Mouse (Mus musculus) adipose tissue, adult 10 weeks (tissue): Measurements from ENCODE around the gene Sh3gl2. TPM values are rescaled to one million over a fixed set of nuclear protein-coding genes. Genes with fewer than 3 reads are reported as not detected.

ENCODE experiments used
- polyA plus RNA-seq: library from polyadenylated mRNA; stranded (reverse); fragments of 350-450 nt; fragmentation: Illumina TruSeq; extraction: RNeasy Lipid Tissue Mini Kit (QIAGEN cat#74804); gene quantifications from one replicate; pipeline ENCODE4 v1.2.3, GENCODE M21; 2014; ENCODE audit warnings: low read depth, low replicate concordance

The Sh3gl2 gene
- polyA plus RNA-seq, result 40.8 TPM

DNA sequence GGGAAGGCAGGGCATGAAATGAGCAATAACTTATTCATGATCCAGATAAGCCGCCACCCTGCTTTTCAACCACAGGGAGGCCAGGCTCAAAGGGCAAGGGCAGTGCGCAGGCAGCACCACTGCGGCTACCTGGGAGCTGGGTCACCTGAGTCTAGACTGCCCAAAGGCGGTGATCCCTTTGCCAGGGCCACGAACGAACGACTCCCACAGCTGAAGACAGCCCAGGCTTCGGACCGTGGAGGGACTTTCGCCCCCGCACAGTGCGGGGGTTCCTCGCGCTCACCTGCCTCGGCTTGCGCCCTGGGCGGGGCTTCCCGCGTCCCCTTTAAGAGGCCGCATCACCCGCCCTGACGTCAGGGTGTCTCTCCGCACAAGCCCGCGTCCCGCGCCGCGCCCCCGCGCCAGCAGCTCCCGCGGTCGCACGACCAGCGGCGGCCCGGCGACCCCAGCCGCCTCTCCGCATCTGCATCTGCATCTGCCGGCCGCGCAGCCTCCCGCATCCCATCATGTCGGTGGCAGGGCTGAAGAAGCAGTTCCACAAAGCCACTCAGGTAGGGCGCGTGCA is at the start of gene Sh3gl2:
Gene Sh3gl2, plus strand, starts transcription at position 56 of the 565 bp plus-strand sequence.

DNA sequence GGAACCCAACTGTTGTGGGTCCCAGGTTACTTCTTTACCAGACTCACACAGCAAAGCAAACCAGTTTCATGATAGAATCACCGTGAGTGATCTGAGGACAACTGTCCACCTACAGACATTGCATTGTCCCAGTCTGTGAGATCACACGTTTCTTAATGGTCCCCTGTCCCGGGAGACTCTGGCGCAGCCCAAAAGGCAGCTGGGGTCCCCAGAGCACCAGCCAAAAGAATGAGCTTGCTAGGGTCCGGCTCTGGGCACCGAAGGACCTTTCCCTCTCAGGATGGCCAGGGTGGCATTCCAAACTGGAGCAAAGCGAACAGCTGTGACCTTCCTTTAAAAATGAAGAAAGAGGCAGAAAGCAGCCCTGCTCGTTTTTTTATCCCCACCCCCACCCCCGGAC is 308.9 kb downstream of the Sh3gl2 start, which contains the start of gene Adamtsl1:
Gene Adamtsl1, plus strand, starts transcription at position 381 of the 400 bp plus-strand sequence.

